Mouse (Mus musculus) telencephalon, adult 2 months (tissue): ENCODE data around the gene Clip4.
"Not testable (repeated sequence)": the region's sequence is repeated elsewhere in the genome, so short reads cannot be mapped to it uniquely, and the experiment has no call there.

Experiments used
- DNase-seq: peaks from one replicate; pipeline ENCODE4 v3.0.0-alpha.2; 2011; ENCODE audit warnings: low read depth, low spot score

Gene Clip4

DNA sequence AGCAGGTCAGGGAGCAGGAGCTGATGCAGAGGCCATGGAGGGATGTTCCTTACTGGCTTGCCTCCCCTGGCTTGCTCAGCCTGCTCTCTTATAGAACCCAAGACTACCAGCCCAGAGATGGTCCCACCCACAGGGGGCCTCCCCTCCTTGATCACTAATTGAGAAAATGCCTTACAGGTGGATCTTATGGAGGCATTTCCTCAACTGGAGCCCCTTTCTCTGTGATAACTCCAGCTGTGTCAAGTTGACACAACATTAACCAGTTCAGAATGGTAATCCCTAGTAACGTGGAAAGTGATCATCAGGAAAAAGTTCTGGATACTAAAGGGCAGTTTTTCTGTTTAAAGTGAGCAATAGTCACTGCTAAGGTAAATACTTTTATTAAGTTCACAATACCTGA lies at the start of gene Clip4:
Gene Clip4, plus strand, starts transcription at position 301 of the 400 bp plus-strand sequence.
- not testable (repeated sequence) for DNase-seq

DNA sequence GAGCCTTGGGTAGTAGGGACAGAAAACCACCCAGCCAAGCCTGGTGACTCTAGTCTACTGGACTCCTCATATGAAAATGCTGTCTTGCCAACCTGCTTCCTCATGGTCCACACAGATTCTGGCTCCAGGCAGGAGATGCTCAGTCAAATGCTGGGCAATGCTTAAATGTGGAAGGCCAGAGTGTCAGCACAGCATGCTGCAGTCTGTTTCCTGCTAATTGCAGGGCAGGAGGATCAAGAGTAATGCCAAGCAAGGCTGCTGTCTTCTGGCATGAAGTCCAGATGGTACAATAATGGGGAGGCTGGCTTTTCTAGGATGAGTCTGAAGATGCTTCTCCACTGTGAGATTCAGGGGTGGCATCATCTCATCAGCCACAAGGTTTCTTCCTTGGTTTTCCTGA lies 47.8 kb upstream of the Clip4 start:
- DNase-seq, result no peak

DNA sequence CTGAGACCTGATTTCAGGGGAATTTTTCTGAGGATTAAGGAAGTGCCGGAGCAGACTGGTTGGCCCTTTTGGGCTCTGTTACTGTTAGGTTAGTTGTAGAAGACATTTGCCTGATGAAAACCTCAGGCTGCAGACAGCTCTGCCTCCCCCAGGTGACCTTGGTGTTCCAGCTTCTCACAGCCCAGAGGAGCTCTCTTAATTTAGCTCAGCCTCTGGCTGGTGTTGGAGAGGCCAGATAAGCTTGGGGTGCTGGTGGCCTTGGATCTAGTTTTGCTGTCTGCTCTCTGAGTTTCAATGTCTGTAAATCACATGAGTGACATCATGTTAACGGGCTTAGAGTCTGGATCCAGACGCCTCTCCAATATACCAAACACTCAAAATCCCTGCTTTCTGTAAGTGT lies 47.3 kb upstream of the Clip4 start:
- DNase-seq, result no peak

DNA sequence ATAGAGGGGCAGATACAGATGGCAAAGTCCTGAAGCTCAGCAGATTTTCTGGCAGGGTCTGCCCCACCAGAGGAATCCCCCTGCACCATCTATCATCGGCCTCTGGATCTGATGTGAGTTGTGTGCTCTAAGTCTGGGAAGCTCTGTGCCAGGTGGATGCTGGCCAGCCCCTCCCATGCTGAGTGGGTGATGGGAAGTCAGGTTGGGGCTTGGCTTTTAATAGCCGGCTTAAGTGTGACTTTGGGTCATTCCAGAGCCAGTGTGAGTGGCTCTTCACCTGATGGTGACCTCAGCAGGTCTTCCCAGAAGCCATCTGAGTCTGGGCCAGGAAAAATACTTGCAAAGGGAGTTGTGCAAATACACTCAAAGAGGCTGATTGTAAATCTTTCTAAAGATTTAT lies 37.6 kb upstream of the Clip4 start:
- DNase-seq, result no peak

DNA sequence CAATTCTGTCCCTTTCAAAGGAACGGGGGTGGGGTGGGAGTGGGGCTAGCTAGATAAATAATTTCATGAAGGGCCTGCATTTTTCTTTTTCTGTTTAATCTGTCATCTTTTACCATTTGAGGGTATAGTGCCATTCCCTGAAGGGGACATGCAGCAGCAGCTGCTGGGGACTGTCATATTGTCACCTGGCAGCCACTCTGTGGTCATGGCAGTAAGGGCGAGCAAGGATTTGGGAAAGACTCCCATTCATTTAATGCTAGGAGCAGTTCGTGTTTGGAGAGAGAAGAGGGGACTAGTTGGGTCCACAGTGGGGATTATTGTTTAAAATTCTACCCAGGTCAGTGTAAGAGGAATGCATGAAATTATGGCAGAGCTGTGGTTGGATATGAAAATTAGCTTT lies 31.8 kb upstream of the Clip4 start:
- no peak for DNase-seq

DNA sequence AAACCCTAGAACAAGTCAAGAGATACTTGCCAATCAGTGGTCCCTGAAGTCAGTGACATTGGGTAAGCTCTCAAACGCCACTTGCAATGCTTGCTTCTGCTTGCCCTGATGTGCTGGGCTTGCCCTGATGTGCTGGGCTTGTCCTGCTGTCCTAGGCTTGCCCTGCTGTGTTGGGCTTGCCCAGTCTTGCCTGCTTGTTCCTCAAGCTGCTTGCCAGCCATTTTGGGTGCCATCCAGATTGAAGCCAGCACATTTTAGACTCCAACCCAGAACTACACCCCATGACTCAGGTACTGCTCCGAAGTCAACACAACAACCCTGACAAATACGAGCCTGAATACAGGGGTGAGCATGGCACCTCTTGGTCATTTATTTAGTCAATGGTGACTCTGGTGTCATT lies 26.1 kb upstream of the Clip4 start:
- DNase-seq, result no peak

DNA sequence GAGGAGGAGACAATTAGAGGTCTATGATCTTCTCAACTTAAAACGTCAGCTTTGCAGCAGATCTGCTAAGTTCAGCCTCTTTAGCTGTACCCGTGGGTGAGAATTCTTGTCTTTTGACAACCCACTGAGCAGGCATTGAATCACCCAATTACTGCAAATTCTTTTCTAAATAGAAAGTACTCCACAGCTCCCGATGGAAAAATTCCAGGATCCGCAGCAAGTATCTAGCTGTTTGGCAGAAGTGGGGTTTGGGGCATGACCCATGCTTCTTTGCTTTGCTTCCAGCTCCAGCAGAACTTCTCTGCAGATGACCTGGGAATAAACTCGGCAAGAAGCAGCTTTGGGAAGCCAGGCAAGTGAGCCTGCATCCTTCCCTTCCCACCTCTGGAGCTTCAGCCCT lies 25.3 kb upstream of the Clip4 start:
- DNase-seq, result peak; percentile 88

DNA sequence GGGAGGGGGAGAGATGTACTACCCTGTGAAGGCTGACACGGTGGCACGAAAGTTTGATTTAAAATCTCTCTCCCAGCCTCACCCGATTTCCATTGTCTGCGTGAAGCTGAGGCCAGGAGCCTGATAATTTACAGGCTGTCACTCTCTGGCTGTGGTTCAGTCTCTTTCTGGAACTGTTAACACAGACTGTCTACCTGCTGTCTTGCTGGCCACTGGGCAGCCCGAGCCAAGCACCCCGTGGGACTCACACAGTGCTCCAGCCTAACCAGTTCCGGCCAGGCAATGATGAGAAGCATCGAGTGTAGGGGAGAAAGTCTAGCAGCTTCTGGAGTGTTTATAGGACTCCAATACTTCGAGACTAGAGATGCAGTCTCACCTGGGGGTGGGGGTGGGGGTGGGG lies 22.2 kb upstream of the Clip4 start:
- no peak for DNase-seq

DNA sequence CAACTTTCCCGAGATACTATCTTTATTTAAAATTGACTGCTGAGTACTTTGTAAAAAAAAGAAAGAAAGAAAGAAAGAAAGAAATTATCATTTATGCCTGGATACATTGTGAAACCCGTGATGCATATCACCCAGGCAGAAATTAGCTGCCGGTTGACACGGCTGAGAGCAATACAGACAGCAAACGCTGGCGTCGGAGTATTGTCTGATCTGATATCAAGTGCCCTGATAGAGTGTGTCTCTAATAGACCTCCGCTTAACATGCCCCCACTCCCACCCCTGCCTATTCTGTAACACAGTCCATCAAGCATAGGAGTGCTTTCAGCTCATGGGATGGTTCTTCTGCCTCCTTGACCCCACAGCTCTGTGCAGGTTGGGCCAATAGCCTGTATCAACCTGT lies 20.7 kb upstream of the Clip4 start:
- DNase-seq, result no peak

DNA sequence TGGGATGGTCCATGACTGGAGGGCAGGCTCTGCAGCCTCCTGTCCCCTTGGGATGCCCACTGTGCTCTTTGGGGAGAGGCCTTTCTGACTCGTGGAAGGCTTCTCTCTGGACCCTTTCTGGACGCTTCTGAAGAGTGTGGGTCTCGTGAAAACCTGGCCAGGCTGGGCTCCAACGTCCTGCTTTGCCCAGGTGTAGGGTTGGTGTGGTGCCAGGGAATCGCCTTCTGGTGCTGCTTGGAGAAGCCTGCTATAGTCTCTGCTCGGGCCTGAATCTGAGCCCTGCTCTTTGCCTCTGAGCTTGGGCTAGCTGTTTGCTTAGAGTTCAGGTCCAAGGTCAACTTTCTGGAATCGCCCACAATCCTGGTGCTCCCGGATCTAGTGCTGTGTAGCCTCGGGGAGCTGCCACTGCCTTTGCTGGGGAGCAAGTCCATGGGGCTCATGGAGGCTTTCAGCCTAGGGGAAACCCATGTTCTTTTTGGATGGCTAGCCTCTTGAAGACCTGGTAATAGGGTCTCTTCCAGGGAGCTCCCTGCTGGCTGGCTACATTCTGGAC lies 18.6 kb upstream of the Clip4 start:
- no peak for DNase-seq

DNA sequence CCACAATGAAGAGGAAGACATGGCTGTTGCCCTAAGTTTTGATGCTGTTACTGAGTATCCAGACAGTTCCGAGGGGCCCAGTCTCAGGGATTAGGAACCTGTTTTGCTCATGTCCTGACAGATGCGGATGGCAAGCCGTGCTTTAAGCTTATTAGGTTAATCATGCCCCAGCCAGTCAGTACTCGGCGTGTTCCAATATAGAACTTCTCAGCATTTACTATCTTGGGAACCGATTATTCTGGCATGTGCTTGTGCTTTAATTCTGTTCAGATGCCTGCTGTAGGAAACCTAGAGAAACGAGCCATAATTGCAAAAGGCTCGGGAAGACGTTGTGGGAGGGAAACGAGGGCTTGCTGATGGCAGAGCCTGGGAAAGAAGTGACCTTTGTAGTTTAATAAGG lies 15.4 kb upstream of the Clip4 start, which contains the start of gene Pcare:
Gene Pcare, minus strand, starts transcription at position 64 of the 400 bp plus-strand sequence.
- DNase-seq, result peak; percentile 24

DNA sequence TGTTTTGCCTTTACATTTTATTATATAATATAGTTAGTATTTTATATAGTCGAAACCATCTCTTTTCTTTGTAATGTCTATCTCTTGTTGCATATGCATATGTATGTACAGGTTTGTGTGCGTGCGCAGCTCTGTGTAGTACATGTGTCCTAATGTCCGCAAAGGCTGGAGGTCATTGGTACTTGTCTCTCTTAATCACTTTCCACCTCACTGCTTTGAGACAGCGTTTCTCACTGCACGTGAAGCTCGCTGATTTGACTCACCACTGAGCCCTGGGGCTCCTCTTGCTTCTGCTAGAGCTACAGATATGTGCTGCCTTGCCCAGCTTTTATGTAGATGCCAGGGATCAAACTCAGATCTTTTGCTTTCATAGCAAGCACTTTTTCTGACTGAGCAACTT lies 7.7 kb upstream of the Clip4 start:
- DNase-seq, result no peak

DNA sequence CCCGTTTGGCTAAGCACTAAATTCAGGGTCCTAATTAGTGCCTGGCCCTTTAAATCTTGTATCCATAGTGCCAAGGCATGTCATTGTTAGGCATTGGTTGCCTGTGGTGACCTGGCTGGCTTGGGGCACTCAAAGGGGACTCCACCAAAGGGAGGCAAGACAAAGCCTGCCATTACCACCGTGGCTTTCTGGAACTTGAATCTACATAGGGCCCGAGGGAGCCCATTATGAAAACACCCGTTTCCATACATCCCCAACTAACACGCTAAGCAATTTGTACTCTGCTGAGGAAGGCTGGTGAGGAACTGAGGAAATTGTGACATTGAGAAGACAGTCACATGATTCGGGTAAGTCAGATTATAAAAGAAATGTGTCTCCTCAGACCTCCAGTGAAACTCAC lies 1.3 kb downstream of the Clip4 start:
- DNase-seq, result no peak

DNA sequence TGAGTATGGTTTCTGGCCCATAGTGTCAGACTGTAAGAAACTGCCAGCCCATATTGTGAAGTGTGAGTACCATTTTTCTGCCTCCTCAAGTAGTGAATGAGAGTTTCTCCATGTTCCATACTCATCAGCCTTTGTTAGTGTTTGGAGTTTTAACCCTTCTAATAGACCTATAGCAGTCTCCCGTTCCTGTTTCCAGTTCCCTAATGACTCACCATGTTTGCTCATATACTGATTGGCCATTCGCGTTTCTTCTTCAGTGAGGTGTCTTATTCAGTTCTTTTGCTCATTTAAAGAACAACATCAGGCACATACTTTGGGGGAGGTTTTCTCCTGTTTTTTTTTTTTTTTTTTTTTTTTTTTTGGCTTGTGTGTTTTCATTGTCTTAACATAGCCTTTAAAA lies 2.4 kb downstream of the Clip4 start:
- no peak for DNase-seq

DNA sequence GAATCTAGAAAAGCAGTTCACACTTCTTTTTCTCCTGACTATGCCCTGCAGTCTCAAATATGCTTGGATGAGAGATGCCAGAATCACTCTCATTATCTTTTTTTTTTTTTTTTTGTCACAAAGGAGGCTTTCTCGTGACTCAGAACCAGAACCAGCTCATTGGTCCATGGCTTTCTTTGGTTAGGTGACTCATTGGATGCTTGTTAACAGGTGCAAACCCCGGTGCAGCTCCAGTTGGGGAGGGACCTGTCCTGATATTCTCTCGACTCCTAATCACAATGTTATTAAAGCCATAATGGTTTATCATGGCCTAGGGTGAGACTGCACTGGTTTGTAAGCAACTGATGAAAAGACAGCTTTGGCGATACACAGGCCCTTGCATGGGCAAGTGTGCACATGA lies 5.9 kb downstream of the Clip4 start:
- no peak for DNase-seq

DNA sequence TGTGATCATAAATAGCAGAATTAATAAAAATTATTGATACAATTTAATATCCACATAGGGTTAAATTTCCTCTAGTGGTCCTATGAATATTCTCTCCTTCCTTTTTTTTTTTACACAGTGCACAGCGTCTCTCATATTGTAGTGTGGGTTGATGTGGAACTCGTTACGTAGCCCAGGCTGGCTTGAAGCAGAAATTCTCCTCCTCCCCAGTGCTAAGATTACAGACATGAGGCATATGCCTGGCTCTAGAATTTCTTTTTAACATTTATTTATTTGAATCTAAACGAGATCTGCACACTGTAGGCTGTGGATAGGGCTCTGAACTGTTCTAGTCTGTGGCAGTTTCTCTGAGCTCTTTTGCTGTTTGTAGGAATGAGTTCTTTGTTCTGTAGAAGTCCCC lies 7.0 kb downstream of the Clip4 start:
- DNase-seq, result peak; percentile 46

DNA sequence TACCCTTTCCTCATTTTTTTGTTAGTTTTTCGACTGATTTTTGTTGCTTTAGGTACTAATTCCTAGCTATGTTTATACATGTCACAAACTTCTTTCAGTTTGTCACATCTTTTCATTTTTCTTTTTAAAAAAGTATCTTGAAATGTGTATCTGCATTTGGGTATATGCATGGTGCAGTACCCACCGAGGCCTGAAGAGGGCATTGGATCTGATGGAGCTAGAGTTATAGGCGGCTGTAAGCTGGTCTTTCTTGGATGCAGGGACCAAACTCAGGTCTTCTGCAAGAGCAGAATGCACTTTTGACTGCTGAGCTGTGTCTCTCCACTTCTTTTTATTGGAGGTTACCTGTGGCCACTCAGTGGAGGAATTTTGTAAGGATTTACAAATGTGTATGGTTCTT lies 10.4 kb downstream of the Clip4 start:
- DNase-seq, result no peak

DNA sequence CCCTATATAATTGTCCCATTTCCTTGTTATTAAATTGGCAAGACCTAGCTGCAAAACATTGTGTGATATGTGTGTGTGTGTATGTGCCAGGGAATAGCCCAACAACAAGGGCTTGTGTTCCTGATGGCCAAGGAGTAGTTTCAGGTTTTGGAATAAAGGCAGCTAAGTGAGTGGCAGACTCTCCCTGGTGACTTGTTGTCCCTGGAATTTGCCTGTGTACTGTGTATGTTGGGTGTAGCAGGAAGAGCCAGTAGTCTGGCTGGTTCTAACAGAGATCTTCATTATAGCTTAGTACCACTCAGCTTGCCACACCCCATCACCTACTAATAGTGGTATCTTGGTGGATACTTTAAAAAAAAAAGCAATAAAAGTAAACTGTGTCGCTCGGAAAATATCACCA lies 12.2 kb downstream of the Clip4 start:
- no peak for DNase-seq

DNA sequence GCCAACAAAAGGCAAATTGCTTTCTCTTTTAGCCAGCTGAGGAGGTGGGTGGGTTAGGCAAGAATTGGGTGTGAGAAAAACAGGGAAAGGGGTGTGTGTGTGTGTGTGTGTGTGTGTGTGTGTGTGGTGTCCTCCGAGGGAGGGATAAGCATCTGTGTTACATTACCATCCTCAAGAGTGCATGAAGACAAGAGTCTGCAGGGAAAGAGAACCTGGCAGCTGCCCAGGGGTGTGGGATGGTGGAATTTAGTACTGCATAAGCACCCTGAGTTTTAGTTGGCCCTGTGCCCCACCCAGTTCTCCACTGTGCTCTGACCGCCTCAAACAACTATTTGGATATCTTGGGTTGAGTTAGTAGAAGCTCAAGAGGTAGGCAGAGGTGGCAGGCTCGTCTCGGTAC lies 12.7 kb downstream of the Clip4 start:
- peak; percentile 85 for DNase-seq

DNA sequence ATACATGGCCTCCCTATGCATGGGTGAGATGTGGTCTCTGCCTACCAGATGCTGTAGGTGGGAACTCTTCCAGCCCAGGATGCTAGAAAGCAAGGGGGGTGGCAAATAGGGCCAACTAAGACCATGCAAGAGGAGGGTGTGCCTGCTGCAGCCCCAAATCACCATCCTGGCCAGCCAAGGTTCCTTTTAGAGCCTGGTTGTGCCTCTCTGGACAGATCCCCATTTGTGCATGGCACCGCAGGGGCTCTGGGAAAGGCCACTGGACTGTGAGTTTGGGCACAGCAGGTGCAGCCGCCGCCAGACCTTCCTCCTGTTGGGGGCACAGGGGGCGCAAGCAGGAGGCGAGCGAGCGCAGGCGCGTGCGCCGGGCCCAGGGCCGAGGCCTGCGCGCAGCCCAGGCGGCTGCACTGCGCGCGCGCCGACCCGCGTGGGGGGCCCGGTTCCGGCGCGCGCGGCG lies 14.0 kb downstream of the Clip4 start:
- DNase-seq, result no peak

DNA sequence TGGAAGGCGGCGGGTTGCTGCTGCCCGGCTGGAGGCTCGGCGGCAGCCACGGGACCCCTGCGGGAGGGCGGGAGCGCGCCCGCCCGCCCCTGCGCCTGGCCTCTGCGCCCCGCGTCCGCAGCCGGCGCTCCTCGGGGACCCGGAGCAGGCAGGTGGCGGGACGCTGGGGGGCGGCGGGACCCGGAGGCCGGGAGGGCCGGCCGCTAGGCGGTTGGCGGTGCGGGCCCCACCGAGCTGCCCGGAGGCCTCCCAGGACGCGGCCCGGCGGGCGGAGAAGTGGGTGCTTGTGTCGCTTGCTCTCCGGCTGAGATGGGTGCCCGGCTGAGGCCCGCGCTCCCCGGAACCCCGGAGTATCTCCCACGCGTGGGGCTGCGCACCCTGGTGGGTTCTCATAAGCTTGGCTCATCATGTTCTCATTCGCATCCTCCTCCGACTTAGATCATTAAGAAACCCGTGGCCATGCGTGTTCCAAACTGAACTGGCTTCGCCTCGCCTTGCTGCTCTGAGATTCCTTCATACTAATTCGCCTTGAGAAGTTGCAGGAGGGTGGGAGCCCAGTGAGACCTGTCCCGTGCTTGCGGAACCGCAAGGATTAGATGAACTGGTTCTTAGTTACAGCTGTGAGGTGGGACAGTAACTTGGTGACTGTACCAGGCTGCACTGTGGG lies 14.6 kb downstream of the Clip4 start:
- DNase-seq, result peak; percentile 40

DNA sequence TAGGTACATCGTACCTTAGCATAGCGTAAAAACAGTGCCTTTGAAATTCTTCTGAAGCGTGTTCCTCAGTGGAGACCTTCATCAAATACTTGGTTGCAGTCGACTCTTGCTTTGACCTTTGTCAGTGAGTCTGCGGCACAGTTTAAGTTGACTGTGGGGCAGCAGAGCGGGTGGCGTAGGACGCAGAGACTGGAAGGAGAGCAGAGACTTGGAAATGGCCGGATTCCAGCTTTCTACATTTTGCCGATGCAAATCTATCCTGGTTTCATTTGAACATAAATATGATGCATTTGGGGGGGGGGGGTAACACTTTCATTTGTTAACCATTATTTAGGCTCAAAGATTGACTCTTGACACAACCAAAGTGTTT lies 15.1 kb downstream of the Clip4 start:
- DNase-seq, result no peak

DNA sequence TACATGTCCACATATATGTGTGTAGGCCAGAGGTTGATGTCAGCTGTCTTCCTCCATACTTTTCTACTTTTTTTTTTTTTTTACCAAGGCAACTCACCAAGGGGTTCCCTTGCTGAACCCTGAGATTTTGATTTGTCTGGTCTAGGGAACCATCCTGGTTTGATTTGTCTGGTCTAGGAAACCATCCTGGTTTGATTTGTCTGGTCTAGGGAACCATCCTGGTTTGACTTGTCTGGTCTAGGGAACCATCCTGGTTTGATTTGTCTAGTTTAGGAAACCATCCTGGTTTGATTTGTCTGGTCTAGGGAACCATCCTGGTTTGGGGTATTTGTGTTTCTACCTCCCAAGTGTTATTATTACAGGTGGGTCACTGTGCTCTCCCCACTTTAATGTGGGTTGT lies 18.2 kb downstream of the Clip4 start:
- DNase-seq, result no peak

DNA sequence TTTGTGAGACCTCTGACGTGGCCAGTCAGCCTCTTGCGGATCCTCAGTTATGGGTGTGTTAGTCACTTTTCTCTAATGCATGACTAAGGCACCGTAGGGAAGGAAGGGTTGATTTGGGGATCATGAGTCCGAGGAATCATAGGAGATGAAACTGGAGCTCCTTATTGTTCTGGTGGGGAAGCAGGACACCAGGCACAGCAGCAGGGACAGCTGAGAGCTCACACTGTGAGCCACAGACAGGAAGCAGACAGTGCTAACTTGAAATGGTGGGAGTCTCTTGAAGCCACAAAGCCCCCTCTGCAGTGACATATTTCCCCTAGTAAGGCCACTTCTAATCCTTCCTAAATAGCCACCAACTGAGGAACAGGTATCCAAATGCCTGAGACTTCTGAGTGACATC lies 22.8 kb downstream of the Clip4 start:
- no peak for DNase-seq
